13 mouse cellular contexts compared by ENCODE assay signal in the genomic region with DNA sequence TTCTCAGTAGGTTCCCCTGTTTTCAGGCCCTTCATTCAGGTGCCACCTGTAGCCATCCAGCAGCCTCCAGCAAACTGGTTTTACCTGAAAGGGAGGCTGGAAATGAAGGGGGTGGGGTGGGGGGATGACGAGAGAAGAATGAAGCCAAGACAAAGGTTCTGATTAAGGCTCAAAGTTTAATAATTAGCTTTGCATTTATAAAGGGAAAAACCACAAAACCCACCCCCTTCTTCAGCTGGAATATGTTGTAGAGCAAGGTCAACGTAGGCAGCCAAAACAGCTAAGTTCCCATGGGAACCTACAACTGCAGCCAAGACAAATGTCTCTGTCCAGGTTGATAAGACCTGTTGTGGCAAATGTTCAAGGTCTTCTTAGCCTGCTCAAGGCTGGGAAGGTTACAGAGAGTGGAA. TPM values are rescaled to one million over a fixed set of nuclear protein-coding genes. Genes with fewer than 3 reads are reported as not detected.
DNase-seq lines count a peak whose midpoint lies in the region; ATAC-seq lines count a peak whose summit lies in the region.
"Had no signal": no experiment of that assay in that cellular context is flagged by ENCODE, and none has a peak within 500 bp of the region (broad histone marks: within the 10 kb centered on the region; RNA-seq: fewer than 3 reads in every experiment).

No protein-coding gene starts in this region.

- 0 out of 2 replicates have a peak, but pooled peaks have one; percentile 58 for ATAC-seq in kidney, embryonic 15.5 days (replicated peaks; ENCODE audit: low FRiP score)
- ATAC-seq: activated CD4-positive, CD25-positive, alpha-beta regulatory T cell, adult 4 months had no signal

- 0 out of 2 replicates have a peak overlapping the region, but pooled peaks have one; percentile 19 for H3K4me2 ChIP-seq in kidney, embryonic 15.5 days
- H3K4me2 ChIP-seq: forebrain, embryonic 12.5 days had no signal

- 64% methylated on average over 2 of the region's 2 CpGs for WGBS in kidney, embryonic 15.5 days

- no peak for DNase-seq in kidney, postnatal 10 days
- peak; percentile 61 for DNase-seq in adrenal gland, postnatal 10 days
- peak; percentile 16 for DNase-seq in heart, postnatal 4 days
- DNase-seq in lung, postnatal 36 days, result peak; percentile 83
- DNase-seq in gastrocnemius, postnatal 10 days, result no peak
- no peak for DNase-seq in layer of hippocampus, postnatal 14 days (ENCODE audit: low spot score in 2 of 2)
- DNase-seq: gastrocnemius, adult 2 months had no signal

- no peaks in the 10 kb centered on the region for H3K4me1 ChIP-seq in kidney, embryonic 15.5 days
- H3K4me1 ChIP-seq: forebrain, embryonic 12.5 days; hindbrain, embryonic 10.5 days had no signal

- no peaks in the 10 kb centered on the region for H3K27me3 ChIP-seq in kidney, embryonic 15.5 days
- H3K27me3 ChIP-seq: forebrain, embryonic 12.5 days had no signal

- H3K9me3 ChIP-seq in kidney, embryonic 15.5 days (replicated peaks), result no peaks in the 10 kb centered on the region
- H3K9me3 ChIP-seq: forebrain, embryonic 12.5 days; hindbrain, embryonic 10.5 days had no signal

- H3K27ac ChIP-seq in kidney, embryonic 15.5 days, result 0 out of 2 replicates have a peak overlapping the region, but pooled peaks have one; percentile 23
- H3K27ac ChIP-seq: forebrain, embryonic 12.5 days; gastrocnemius, adult 2 months; hindbrain, embryonic 10.5 days; macrophage had no signal

- H3K36me3 ChIP-seq in kidney, embryonic 15.5 days, result no peaks in the 10 kb centered on the region
- H3K36me3 ChIP-seq: forebrain, embryonic 12.5 days; hindbrain, embryonic 10.5 days had no signal

- no peak overlapping the region for H3K9ac ChIP-seq in kidney, embryonic 15.5 days
- H3K9ac ChIP-seq: forebrain, embryonic 12.5 days had no signal

- H3K4me3 ChIP-seq in kidney, embryonic 15.5 days (replicated peaks), result no peak overlapping the region
- H3K4me3 ChIP-seq: forebrain, embryonic 12.5 days; gastrocnemius, adult 2 months; hindbrain, embryonic 10.5 days had no signal

RNA-seq across cellular contexts. Expression of a gene that starts 11.7 kb away (rescaled TPM):
- polyA plus RNA-seq in kidney, embryonic 15.5 days (2015; fragmentation: Nextera tagmentation; extraction: Ambion mirVana), result 20.7 and 20.9 TPM in 2 replicates
- total RNA-seq in adrenal gland, postnatal 10 days (2021), result 10 to 100 TPM; 30.4 to 37.4 TPM
- 10 to 100 TPM; 28.1 to 28.4 TPM for total RNA-seq in heart, postnatal 4 days (2021)
- 10 to 100 TPM in 1 of 2 experiments, 1 to 10 TPM in 1; 9.0 to 13.3 TPM for total RNA-seq in gastrocnemius, postnatal 10 days (2021)
- 10 to 100 TPM; 19.2 to 20.6 TPM for total RNA-seq in layer of hippocampus, postnatal 14 days (2021)

RNA-seq across cellular contexts. Expression of a gene that starts 25.9 kb away (rescaled TPM):
- polyA plus RNA-seq in kidney, embryonic 15.5 days (2015; fragmentation: Nextera tagmentation; extraction: Ambion mirVana), result 0.31 and 0.55 TPM in 2 replicates
- 1 to 10 TPM in 1 of 2 experiments, under 1 TPM in 1; 0.78 to 1.7 TPM for total RNA-seq in adrenal gland, postnatal 10 days (2021)
- total RNA-seq in heart, postnatal 4 days (2021), result under 1 TPM; 0.14 to 0.18 TPM
- total RNA-seq in gastrocnemius, postnatal 10 days (2021), result under 1 TPM in 1 of 2 experiments, not detected in 1; 0.29 TPM
- under 1 TPM; 0.12 TPM for total RNA-seq in layer of hippocampus, postnatal 14 days (2021)
- total RNA-seq: gastrocnemius, adult 2 months had no signal
- polyA plus RNA-seq: hindbrain, embryonic 10.5 days; limb, embryonic 11.5 days; macrophage had no signal

RNA-seq across cellular contexts. Expression of a gene that starts 45.9 kb away (rescaled TPM):
- 4.9 and 5.0 TPM in 2 replicates for polyA plus RNA-seq in kidney, embryonic 15.5 days (2015; fragmentation: Nextera tagmentation; extraction: Ambion mirVana)
- 1 to 10 TPM in 1 of 2 experiments, under 1 TPM in 1; 0.90 to 1.3 TPM for total RNA-seq in adrenal gland, postnatal 10 days (2021)
- 1 to 10 TPM; 2.0 to 2.5 TPM for total RNA-seq in heart, postnatal 4 days (2021)
- total RNA-seq in gastrocnemius, postnatal 10 days (2021), result under 1 TPM; 0.07 to 0.18 TPM
- 1 to 10 TPM; 4.8 to 5.2 TPM for total RNA-seq in layer of hippocampus, postnatal 14 days (2021)
- total RNA-seq: gastrocnemius, adult 2 months had no signal

RNA-seq across cellular contexts. Expression of a gene that starts 57.1 kb away (rescaled TPM):
- 70.0 and 73.1 TPM in 2 replicates for polyA plus RNA-seq in kidney, embryonic 15.5 days (2015; fragmentation: Nextera tagmentation; extraction: Ambion mirVana)
- 10 to 100 TPM; 46.4 to 54.9 TPM for total RNA-seq in adrenal gland, postnatal 10 days (2021)
- 10 to 100 TPM; 31.0 to 31.9 TPM for total RNA-seq in heart, postnatal 4 days (2021)
- total RNA-seq in gastrocnemius, postnatal 10 days (2021), result 10 to 100 TPM; 34.4 to 34.7 TPM
- 10 to 100 TPM; 49.1 to 51.0 TPM for total RNA-seq in layer of hippocampus, postnatal 14 days (2021)

Comparison
In these comparisons a context has a peak if more than half of its experiments do, and no peak if none do; other contexts are left out.
1. DNase-seq: peak in adrenal gland, postnatal 10 days (single experiment), heart, postnatal 4 days (single experiment) and lung, postnatal 36 days (single experiment); none in kidney, postnatal 10 days (single experiment), gastrocnemius, postnatal 10 days (single experiment) and layer of hippocampus, postnatal 14 days (0 of 2).